Mouse (Mus musculus): ENCODE data around the gene Dscam.

DNA sequence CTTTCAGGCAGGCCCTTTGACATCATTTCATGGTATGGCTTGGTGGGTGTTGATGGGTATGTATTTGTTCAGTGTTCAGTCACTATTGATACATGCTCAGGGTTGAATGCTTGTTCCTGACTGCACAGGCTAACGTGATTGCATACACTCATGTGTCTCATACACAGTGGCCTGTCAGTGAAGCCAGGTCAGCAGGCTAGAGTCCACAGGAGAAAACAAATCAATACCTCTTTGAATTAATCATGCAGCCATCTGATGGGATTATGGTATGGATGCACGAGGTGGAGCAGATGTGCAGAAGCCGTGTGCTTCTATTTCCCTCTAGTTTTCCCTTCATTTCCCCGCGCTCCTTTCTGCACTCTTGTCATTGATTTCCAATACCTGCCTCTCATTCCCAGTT is 143.7 kb downstream of the Dscam start:
- TF ChIP-seq POLR2A (IDR thresholded peaks at IDR 0.05; ENCODE audit: low read depth, low read length): no peak
- no peak for TF ChIP-seq CTCF (IDR thresholded peaks at IDR 0.05; ENCODE audit: extremely low read depth, insufficient read length, insufficient replicate concordance, low read depth, low read length)
